Mouse (Mus musculus) olfactory bulb, adult 2 months (tissue): ENCODE data around the gene Ngp.

Experiments
- CTCF ChIP-seq: fragments of 200-500 bp; IDR thresholded peaks from 2 replicates; pipeline ENCODE4 v1.5.1; 2012; ENCODE audit warnings: low read depth, mild to moderate bottlenecking, low read length, moderate library complexity; ENCODE audit not compliant: insufficient read depth
- POLR2A ChIP-seq: fragments of 200-500 bp; IDR thresholded peaks from 2 replicates; pipeline ENCODE4 v1.6.1; 2012; ENCODE audit warnings: mild to moderate bottlenecking, low read depth, low read length, moderate library complexity; ENCODE audit not compliant: insufficient read depth

- TF ChIP-seq CTCF (no peak), POLR2A (no peak)
Measured at GRCm38 (mm10) chr9:110462321-110462720, 42.8 kb downstream of the Ngp start.
